Mouse (Mus musculus): ENCODE results near the gene Pdia6.

Pdia6 gene

DNA sequence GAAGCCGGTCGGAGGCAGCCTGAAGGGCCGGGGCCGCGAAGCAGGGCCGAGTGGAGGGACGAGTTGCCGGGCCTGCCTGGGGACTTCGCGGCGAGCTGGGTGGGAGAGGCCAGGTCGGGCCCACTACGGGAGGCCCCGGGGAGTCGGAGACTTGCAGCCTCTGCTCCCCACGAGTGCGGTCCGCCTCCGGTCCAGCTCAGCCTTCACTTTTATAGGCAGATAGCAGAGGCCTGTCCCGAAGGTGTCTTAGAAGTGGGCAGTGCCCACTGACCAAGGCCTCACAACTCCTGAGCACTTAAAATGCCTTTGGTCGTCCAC, 287 bp downstream of the Pdia6 start:
- DNase-seq = no peak

DNA sequence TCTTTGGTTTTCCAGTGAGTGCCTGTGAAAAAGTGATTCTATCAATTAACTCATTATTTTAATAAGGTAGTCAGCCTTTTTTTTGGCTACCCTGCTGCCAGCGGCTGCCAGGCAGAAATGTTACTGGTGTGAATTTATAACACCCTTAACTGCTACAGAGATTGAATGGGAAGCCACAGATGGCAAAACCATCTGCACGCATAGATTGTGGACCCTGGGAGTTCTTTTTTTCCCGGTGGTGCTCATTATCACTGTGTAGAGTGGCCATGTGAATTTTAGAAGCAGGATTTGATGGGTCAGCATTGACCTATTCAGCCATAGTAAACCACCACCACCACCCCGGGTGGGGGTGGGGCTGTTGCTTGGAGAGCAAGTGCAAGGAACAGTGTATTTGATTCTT, 971 bp downstream of the Pdia6 start:
- peak; percentile 48 for DNase-seq

DNA sequence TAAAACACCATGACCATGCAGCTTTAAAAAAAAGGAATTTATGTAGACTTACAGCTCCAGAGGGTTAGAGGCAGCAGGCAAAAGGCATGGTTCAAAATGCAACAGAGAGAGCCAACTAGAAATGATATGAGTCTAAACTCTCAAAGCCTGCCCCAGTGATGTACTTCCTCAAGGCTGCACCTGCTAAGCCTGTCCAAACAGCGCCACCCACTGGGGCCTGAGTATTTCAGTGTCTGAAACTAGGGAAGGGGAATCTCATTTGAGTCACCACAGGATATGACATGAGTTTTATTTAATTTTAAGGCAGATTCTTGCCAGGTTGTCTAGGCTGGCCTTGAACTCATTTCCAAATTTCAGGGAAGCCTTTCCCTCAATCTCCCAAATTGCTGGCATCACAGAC, 4.9 kb downstream of the Pdia6 start:
- no peak for DNase-seq

DNA sequence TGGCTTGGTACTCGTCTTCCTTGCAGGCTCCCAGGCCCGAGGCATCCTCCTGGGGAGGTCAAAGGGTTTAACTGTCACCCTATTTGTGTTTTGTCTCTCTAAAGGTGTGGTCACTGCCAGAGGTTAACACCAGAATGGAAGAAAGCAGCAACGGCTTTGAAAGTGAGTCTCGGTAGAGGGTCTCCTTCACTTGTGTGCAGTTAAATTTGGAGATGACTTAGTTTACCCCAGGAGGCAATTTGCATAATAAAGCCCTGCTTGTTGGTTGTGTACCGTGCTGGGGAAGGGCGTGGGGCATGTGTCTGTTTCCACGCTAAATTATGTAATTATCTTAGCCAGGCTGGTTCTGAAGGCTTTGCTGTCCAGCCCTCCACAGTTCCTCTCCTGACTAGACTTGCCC, 7.5 kb downstream of the Pdia6 start:
- DNase-seq = no peak

DNA sequence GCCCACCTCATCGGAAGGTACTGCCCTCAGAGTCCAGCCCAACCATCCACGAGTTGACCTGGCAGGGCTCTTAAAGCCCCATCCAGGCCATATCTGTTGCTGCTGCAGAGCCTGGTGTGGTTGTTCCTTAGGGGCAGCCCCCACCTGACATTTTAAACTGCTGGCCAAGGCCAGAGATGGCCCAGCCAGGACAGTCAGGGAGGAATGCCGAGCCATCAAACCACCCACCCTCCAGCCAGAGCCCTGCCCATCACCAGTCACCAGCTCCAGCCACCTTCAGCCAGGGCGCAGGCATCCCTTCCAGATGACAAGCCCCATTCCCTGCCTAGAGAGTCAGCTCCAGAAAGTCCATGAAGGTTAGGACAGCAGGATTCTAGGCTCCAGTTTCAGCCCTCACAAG, 22.2 kb downstream of the Pdia6 start:
- DNase-seq = no peak

DNA sequence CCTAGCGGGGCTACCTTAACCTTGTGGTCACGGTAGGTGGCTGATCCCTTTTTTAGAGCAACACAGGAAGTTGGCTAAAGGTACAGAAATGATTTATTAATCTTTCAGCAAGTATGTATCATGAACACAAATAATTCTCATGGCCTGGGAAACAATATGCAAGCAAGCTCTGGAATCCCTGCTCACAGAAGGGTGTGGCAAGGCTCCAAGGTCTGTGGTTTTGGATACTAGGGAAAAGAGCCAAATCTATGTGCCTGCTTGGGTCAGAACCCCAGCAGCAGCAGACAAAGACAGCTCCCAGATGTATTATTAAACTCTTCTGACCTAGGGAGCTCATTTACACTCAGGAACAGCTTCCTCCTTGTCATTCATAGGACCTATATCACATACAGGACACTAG, 22.7 kb downstream of the Pdia6 start:
- no peak for DNase-seq

DNA sequence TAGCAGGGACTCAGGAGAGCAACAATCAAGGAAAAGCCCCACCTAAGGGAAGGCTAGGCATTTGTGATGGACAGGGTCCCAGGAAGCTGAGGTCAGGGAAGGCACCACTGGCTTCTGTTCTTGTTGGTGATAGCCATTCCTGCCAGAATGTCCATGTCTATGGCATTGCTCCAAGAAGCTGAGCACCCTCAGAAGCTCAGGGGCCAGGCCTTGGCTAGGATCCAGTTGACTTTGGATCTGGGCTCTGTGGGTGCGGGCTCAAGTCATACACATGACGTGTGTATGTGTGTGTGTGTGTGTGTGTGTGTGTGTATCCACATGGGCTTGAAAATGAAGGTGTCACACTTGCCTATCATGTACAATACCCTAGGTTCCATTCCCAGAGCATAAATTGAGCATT, 23.6 kb downstream of the Pdia6 start:
- DNase-seq = no peak

DNA sequence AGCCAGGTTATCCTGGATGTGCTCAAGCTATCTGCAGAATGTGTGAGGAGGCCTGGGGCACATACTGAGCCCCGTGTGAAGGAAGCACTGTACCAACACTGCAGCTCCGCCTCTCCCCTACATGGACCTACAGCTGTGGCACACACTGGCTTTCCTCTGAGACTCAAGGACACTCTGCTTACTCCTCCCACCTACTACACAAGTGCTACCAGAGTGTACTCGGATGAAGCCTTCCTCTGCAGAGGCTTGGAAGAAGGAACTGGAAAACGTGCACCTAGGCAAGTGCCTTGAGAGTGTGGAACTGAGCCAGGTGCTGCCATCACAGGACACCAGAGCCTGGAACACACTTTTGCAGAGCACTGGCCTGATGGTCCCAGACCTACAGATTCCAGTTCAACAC, 24.2 kb downstream of the Pdia6 start:
- DNase-seq = no peak

DNA sequence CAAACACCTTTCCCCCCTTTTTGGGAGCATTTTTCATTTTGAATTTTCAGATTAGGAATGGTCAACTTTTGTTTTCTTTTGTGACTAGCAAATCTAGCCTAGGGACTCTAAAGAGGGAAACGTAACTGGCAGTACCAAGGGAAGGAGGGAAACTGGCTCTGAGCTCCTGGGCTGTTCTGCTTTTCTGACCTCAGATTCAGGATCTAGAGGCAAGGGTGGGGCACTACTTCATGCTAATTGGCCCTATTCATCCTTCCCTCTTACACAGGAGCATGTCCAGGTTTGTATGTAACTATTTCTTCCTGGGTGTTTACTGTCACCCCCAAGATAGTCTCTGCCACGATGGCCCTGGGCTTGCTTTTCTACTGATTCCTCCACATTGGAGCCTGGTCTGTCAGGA, 30.6 kb downstream of the Pdia6 start:
- no peak for DNase-seq

DNA sequence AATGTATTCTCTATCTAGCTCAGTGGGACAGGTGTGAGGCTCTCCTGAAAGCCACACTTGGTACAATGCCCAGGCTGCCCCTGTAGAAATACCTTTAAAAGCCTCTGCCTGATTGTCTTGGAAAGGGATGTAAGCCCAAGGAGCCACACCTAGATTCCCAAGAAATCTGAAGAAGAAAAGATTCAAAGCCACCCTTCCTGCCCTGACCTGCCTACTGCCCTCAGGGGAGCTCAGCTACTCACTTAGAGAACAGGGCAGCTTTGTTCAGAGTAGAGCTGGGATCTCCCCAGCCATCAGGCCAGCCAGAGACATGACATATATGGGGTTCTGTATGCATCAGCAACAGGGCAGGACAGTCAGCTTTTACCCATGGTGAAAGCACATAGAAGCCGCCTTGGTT, 33.6 kb downstream of the Pdia6 start:
- no peak for DNase-seq

DNA sequence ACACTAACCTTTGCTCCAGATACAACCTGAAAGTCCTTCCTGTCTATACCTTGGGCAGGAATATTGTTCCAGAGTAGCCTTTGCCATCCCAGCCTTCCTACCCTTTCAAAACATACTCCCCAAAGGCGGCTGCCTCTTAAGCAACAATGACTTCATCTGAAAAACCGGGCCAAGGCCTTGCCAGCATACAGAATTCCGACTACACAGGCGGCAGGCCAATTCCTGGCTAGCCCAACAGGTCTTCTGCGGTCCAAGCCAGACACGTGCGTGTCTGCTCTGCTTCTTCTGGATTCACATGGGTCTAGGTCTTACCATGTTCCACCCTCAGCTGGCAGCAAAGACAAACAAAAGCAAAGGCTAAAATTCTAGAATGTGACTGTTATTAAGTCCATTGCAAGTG, 39.1 kb downstream of the Pdia6 start:
- DNase-seq = no peak

DNA sequence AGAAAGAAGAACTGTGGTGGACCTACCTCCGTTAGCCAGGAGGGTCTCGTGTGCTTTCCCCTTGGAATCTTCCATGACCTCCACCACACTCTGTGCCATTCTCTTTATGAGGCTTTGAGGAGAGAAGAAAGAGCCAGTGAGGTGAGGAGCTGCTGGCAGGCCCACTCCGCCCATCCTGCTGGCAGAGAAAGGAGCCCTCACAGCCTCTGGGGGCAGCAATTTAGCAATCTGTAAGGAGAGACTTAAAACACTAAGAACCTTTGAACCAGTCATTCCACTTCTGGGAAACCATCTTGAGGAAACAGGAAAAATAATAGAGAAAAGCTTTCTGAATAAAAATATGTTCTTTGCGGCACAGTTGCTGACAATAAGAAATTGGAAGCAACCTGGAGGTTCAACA, 41.9 kb downstream of the Pdia6 start:
- DNase-seq = no peak

DNA sequence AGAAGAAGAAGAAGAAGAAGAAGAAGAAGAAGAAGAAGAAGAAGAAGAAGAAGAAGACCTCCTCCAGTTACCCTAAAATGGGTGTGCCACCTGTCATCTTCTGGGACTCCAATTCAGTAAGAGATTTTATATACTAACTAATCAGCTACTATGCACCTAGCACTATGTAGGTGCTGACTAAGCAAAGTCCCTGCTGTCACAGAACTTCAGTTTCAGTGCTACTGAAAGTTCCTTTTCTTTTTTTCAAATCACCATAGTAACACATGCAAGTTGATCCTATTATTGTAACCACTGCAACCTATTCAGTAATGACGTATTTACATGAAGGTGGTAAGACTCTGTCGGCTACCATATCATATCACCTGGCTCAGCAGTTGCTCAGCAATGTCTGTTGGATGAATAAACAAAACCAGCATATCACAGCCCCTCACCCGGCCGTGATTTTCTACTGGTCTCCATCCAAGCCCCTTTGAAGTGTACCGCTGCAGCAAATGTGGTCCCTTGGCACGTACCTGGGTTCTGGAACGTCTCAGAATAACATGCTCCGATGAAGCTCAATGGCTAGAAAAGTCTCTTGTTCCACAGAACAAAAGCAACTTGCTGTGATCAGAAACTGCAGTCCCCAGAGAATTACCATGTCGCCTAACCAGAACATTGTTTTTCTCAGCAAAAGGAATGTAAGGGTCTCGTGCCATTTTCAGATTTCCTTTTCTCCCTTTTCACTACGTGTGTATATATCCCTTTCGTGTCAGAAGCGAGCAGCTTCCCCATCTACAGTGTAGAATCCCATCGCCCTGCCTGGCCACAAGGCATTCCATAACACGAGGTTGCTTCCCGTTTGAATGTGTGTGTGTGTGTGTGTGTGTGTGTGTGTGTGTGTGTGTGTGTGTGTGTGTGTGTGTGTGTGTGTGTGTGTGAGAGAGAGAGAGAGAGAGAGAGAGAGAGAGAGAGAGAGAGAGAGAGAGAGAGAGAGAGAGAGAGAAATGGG, 44.8 kb downstream of the Pdia6 start:
- no peak for DNase-seq

DNA sequence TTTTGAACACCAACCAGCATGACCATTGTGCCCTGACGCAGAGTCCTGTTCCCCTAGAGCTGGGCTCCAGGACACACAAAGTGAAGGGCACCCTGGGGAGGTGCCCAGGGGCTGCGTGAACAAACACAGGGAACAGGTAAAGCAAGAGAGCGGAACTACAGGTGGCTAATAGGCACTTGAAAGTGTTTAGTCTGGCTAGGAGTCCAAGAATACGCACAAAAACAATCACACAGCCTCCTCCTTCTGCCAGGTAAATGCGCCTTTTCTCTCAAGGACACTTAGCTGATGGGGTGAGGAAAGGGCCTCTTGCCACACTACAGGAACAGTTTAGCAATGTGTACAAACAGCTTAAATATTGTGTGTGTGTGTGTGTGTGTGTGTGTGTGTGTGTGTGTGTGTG, 49.8 kb downstream of the Pdia6 start:
- DNase-seq = no peak

DNA sequence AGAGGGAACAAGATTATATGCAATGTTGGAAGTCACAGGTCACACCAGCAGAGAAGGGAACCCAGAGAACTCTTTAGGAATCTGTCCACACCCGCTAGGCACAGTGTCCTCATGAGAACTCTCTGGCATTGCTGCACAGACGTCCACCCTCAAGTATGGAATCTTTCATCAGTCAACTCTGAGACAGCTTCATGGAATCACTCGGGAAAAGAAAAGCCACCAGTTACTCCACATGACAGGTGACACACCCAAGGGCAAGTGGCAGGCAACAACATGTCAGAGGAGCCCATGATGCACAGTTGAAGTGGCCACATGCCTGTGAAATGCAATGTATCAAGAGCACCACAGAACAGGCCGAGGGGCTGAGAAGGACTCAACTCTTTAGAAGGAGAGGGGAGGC, 51.6 kb downstream of the Pdia6 start:
- no peak for DNase-seq

DNA sequence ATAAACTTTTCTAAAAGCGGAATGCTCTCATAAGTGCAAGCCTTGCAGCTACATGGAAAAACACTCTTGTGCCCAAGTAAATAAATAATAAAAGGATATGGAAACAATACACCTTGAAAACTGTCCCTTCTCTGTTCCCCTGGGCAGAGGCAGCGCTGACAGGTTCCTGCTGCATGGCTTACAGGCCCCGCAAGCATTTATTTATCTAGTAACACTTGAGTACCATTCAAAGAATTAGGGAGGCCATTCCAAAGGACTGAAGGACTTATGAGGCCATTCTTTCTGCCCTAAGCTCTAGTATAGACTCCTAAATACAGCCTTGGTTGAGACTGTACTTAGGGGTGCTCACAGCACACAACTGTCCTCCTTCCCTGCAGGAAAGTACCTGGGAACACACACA, 52.1 kb downstream of the Pdia6 start:
- no peak for DNase-seq

DNA sequence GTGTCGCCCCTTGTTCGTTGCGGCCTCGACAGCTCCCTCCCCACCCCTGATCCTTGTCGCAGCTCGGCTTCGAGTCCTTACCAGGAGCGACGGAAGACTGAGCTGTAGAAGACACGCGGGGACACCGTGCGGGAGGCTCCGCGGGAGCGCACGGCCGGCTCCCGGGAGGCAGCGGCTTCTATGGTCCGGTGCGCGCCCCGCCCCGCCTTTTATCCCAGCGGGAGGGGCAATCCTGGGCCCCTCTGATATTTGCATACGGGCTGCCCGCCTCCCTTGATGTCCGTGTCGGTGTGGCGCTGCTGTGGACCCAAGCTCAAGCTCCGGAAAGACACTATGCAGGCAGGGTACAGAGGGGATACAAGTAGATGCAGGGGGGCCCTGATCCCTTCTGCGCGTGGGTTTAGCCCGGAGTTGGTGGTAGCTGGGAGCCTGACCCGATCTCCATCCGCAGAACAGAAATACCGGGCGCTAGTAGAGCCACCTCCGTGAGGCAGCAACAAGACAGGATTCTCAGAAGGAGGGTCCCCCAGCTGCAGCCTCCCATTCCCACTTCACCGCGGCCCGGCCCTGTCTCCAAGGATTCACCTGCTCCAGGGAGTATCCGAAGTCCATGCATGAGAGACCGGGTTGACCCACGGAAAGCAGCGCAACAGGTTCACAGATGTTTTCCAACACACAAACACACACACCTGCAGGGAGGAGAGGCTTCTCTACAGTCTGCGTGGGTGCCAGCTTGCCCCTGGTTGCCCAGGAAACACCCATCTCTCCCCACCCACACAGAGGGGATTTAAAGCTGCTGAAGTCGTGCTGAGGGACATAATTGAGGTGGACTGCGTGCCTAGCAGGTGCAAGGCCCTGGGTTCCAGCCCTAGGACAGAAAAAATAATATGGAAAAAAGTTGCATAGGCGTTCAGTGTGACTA, 58.5 kb downstream of the Pdia6 start:
- no peak for DNase-seq

DNA sequence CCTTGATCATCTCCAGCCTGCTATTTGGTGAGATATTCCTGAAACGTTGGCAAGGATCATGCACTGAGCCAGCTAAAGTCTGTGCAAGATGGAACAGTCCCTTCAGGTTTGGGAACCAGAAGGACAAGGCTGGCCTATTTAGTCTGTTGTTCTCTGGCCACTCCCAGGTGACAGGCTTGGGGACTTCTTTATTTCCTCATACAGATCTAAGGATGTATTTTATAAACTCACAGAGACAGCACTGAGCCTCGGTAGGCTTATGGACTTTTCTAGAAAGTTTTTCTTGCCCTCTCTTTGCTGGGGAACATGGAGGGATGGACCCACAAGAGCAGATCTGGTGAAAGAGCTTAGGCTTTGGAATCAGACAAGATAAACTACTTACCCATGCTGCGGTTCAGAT, 62.9 kb downstream of the Pdia6 start, which contains the start of gene Atp6v1c2:
Gene Atp6v1c2, minus strand, starts transcription at position 101 of the 400 bp plus-strand sequence.
- no peak for DNase-seq

DNA sequence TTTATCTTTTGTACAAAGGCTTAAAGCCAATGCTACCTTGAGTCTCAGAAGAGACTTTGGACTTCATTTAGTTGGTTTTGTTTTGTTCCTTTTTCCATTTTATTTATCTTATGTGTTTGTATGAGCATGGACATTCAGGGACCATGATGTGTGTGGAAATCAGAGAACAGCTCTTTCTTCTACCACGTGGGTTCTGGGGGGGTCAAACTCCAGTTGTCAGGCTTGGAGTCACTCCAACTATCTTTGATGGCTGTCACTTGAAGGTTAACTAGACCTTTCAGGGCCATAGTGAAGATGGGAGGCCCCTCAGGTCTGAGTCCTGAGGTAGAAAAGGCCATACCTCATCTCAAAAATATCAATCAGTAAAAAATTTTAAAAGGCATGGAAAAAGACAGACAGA, 67.1 kb downstream of the Pdia6 start:
- no peak for DNase-seq

Measured in cerebellum, adult 11-12 months (tissue).